Mouse (Mus musculus) kidney, adult 2 months (tissue): ENCODE measurements around the gene Rab15.

Source experiments
- CTCF ChIP-seq: fragments of 200-500 bp; conservative IDR thresholded peaks from 2 replicates; pipeline ENCODE4 v1.5.1; 2011; ENCODE audit warnings: low read depth, mild to moderate bottlenecking, control low read depth, low read length, moderate library complexity, mixed read lengths; ENCODE audit not compliant: insufficient read depth, insufficient read length
- POLR2A ChIP-seq: fragments of 200-500 bp; IDR thresholded peaks from one replicate; pipeline ENCODE4 v1.6.1; 2011; ENCODE audit warnings: low read depth, low read length, control low read depth

DNA sequence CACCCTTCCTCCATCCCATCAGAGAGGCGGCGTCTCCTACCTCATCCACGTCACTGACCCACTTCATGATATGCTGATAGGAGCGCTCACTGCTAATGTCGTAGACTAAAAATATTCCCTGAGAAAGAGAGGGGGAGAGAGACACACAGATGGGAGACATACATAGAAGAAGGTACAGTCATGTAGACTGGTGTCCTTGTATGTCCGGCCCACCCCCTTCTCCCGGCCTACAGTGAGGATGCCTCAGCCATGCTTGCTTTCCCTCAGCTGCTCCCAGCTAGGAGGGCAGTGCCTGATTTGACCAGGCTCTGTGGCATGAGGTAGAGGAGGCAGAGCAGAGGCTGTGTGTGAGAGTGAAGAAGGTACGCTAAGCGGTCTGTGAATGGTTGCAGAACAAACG lies 19.7 kb downstream of the Rab15 start:
- no peak for TF ChIP-seq CTCF
- no peak for TF ChIP-seq POLR2A
